Mouse (Mus musculus): Measurements from ENCODE around the gene Nsf. TPM values are rescaled to one million over a fixed set of nuclear protein-coding genes. Genes with fewer than 3 reads are reported as not detected.

Gene Nsf
- polyA plus RNA-seq, 1 experiment, result 3.0 TPM

DNA sequence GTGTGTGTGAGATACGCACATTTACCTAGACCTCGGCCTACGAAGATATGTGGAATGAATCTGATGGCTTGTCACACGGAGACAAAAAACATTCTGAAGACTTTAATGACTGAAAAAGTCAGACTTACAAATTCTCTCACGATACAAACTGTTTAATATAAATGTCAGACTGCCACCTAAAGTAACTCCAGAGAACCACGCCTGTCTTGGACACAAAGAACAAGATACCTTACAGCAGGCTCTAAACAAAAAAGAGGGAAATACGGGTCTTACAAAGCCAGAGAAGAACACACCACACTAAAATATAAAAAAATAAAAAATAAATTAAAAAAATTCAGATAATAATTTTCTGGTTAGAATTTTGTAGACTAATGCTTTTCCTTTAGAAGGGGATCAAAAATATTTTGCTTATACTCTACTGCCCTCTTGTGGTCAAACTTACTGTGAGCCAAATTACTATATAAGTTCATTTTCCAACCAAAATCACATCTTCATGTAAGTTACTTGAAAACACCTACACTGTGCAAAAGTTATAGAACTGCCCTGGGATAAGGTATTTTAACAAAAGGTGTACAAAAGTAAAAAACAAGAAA is 42.8 kb downstream of the Nsf start:
- TF ChIP-seq GATA1 (IDR thresholded peaks at IDR 0.05; ENCODE audit: low read length), result no peak

DNA sequence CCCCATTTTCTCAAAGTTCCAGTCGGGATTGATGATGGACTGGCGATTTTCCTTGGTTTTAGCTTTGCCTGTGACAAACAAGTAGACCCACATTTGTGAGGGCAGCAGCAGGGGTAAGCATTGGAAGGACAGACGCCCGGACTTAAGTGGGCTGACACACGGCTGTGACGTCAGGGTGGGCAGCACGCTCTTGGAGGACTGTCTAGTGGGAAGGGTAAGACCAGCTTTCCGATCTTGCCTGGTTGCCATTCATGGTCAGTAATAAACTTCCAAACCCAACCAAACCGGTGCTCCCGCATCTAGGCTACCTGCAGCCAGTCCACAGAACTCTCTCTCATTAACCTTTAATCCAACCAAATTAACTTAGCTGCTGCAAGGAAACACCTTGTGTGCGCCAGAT is 43.3 kb downstream of the Nsf start:
- no peak for TF ChIP-seq GATA1 (IDR thresholded peaks at IDR 0.05; ENCODE audit: low read length)

DNA sequence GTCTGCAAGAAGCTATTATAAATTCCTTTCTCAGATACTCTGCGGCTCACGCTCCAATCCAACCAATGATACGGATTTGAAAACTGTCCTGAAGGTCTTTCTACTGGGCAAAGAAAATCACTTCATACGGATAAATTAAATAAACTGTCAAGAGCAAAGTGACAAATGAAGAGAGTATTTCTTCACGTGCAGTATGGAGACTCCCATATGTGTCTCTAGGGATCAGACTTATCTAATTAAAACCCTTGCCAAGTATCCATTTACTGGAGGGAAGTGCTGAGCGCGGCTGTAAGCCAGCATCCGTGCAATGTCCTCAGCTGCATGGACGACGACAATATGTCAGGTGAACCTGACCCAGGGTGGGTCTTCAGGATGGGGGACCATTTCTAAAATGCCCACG is 44.0 kb downstream of the Nsf start:
- no peak for TF ChIP-seq GATA1 (IDR thresholded peaks at IDR 0.05; ENCODE audit: low read length)

DNA sequence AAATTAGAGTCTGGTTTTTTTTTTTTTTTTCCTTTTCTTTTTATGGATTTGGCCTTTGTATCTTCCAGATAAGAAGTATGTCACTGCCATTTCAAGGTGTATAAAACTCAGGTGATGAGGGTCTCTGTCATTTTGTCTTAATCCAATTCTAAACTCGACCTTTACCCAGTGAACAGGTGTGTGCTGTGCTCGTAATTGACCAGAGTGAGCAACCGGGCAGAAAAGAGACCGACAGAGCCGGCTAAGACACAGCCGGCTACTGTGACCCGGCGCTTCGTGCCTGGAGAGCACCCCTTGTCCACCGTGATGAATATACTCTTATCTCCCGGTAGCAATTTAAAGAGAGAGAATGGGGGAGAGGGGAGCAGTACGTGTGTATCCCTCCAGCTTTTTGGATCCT is 44.5 kb downstream of the Nsf start:
- TF ChIP-seq GATA1 (IDR thresholded peaks at IDR 0.05; ENCODE audit: low read length), result no peak

DNA sequence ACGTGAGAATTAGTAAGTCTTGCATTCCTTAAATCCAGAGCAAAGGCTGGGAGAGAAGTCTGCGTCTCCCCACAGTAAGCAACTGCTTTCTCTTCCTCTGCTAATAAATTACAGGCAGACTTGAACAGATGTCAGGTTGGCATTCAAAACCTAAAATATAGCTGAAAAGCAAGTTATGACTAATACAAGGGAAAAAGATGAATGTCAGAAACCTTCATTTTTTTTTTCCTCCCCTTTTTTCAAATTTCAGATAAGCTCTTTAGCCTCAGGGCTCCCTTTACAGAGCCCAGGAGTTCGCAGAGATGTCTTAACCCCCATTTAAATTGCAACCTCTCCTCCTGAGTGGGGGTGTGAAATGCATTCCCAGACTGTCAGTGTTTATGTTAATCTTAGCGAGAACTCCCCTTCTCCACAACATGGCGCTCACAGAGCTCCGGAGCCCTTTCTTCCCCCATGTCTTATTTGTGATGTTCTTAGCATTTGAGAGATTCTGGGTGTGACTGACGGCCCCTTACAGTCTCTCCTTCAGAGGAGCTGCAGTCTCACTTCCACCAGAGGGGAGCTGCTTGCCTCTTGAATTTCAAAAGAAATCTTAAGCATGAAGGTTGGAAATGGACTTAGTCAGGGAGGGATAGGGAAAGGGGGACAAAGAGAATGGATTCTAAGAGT is 47.7 kb downstream of the Nsf start:
- no peak for TF ChIP-seq GATA1 (IDR thresholded peaks at IDR 0.05; ENCODE audit: low read length)

DNA sequence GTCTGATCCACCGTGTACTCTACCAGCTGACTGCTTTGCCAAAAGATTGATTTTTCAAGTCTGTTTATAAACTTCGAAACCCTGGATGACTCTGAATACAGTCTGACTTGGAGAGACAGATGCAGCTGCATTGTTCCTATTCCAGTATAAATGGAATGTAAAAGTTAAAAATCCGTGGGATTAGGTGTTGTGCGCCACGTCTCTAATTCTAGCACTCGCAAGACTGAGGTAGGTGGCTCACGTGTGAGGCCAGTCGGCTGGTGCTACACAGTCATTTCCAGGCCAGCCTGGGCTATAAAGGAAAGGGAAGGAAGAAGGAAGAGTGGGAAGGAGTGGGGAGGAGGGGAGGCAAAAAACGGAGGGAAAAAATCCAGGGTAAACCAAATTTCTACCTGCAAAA is 48.4 kb downstream of the Nsf start:
- TF ChIP-seq GATA1 (IDR thresholded peaks at IDR 0.05; ENCODE audit: low read length), result no peak

DNA sequence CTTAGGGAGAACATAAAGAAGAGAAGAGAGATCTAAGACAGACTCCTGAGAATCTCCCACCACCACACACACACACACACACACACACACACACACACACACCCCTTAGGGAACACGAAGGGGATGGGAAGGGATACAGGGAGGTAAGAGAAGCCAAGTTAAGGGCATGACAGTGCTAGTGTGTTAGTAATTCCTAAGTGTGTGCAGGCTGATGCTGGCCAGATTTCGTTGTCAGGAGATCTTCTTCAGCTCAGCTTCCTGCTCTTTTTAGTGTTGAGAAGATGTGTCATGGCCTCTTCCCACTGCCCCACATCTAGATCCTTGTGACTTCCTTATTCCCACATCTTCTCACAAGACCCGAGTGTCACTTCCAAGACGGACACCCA is 52.3 kb downstream of the Nsf start:
- no peak for TF ChIP-seq GATA1 (IDR thresholded peaks at IDR 0.05; ENCODE audit: low read length)

DNA sequence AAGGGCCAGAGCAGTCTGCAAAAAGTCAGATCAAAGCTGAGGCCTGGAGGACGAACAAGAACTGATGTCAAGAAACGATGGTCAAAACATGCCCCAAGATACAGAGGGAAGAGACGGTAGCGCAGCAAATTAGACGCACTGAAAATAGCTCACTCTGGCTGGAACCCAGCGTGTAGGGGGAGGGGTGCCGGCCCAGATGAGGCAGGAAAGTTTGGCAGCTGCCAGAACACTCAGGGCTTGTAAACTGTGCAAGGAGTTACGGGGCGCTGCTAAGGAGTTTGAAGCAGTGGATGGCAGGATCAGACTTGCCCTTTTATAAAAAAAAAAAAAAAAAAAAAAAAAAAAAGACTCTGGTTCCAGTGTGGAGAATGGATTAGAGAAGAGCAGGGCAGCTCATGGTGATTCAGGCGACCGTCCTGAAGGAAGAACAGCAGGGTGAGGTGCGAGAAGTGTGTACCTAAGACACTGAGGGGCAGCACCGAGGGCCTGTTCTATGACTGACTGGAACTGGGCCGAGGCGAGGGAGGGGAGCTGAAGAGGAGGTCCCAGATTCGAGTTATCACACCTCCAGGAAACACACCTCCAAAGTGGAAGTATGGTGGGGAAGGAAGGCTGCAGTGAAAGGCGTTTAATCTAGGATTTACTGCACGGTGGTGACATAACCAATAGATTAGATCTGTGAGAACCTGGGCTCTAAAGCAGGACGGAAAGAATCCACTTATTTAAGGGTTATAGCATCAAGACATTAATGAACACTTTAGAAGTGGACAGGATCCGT is 52.9 kb downstream of the Nsf start:
- no peak for TF ChIP-seq GATA1 (IDR thresholded peaks at IDR 0.05; ENCODE audit: low read length)

DNA sequence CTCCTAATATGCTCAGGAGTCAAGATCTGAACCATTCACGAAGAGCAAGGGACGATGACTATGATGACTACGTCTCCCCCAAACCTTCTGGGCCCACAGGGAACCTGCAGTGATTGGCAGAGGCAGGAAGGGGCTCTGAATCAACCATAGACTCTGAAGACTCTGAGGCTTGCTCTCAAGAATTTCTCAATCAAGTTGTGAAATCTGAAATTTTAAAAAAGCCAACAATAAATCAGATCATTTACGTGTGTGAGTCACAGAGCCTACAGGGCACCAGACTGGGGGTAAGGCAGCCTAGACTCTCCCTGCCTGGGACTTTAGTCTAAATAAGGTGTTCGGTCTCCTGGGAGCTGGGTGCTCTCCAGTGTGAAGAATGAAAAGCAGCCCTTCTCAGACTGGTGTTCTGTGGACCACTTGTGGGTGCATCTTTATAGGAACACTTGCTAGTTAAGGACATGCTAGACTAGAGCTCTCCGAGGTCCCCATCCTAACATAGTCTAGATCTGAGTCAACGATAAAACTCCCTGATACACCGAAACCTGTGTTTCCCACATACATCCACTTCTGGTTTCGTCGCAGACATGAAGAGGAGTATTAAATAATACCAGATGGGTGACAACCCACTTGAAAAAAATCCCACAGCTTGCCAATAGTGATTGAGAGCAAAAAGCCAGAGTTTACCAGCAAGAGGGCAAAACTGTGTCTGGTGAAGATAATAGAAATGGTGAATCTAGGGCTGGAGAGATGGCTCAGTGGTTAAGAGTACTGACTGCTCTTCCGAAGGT is 56.7 kb downstream of the Nsf start:
- TF ChIP-seq GATA1 (IDR thresholded peaks at IDR 0.05; ENCODE audit: low read length), result no peak

DNA sequence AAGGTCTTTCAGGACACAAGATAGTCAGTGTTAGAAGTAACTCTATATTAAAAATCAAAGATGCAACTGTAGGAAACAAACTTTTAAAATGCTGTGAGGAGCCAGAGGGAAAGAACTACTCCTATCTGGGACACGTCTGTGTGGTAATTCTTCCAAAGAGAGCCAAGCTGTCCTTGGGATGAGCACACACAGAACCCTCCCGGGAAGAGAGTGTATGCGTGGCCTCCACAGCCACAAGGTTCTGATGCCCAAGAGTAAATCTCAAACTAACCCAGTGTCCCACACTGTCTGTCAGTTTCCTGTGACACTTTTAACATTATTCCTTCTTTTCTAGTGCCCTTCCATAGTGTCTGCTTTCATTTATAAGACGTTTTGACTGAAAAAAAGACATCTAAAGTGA is 57.8 kb downstream of the Nsf start:
- no peak for TF ChIP-seq GATA1 (IDR thresholded peaks at IDR 0.05; ENCODE audit: low read length)

DNA sequence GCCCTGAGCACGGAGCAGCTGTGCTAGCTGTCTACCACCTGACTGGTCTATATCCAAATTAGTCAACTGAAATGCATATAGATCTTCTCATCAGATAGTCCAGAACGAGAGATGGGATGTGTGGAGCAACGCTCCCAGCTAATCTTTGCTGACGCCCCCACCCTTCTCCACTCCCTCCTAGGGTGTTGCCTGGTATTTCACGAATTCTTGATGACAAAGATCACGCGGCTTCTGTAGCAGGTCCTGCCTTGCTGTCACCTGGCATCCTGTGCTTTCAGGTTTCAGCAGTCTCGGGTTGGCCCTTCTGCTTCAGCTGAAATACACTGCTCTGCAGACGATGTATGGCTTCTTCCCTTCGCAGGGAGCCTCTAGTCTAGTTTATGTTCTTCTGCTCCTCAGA is 61.0 kb downstream of the Nsf start:
- TF ChIP-seq GATA1 (IDR thresholded peaks at IDR 0.05; ENCODE audit: low read length), result no peak

DNA sequence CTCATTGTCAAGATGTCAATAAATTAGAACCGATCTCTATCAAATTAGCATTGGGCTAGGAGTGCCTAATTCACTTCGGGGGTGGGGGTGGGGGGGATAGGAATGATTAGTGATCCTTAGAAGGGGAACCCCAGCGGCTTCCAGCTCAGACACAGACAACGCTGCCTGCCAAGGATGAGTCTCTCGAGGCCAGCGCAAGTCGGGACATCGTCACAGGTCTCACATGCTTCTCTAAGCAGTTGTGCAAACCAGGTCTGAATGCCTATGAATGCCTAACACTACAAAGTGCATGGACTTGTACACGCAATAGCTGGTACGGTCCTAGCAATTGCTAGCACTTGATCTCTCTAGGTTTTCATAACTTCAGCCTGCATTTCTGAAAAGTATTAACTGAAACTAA is 62.1 kb downstream of the Nsf start:
- no peak for TF ChIP-seq GATA1 (IDR thresholded peaks at IDR 0.05; ENCODE audit: low read length)

DNA sequence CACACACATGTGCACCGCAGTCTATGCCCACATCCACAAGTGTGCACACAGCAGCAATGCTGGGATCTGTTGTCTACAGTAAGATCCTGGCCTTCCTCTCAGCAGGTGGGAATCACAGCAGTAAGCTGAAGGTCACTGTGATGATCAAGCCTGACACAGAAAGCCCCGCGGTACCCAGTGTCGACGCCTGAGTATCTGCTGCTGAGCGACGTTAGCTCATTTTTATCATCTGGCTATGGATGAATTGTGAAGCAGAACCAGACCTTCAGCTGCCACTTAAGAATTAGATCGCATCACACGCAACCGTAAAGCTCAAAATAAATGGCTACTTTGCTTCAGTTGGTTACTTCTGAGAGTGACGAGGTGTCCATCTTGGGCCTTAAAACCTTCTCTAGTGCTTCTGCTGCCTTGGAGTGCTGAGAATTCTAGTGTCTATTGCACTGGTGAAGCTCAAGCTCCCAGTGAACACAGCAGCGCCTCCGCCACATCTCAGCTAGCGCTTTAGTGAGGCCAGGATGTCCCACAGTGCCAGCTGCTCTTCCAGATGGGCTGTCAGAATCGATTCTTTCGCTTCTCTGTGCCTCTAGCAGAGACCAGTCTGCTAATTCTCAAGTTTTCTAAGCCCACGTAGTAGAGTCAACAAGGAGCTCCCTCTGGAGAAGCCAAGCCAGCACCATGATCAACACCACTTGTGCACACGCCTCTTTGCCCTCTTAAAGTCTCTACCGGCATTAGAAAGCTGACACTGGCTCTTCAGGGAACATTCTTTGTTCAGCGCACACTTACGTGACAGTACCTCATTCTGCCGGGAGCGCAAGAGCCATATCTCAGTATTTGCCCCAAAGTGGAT is 63.3 kb downstream of the Nsf start:
- TF ChIP-seq GATA1 (IDR thresholded peaks at IDR 0.05; ENCODE audit: low read length), result no peak

DNA sequence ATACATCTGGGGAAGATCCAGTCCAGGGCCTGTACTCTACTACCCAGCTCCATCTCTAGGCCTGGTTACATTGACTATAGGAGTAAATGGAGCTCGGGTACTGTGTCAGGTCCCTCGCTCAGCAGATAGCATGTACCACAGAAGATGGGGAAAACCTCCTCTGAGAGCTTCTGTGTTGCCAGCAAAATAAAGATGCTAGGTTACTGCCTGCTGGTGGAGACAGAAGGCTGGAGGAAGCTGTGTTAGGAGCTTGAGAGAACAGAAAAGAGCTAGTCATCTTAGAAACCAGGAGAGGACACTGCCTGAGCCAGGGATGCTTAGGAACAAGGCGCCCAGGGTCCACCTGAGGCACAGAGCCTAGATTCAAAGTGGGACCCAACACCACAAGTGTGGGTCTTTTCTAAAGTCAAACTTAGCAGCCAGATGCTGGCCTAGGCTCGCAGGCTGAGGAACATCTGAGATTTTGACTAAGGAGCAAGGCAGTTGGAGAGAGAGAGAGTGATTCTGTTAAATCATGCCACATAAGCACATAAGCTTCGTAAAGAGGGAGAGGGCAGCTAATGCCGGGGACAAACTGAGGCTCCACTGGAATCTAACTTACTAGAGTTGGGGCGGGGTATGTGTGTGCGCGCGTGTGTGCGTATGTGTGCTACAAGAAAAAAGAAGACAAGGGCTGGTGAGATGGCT is 66.0 kb downstream of the Nsf start:
- no peak for TF ChIP-seq GATA1 (IDR thresholded peaks at IDR 0.05; ENCODE audit: low read length)

All from G1E-ER4 (cell line).